Mouse (Mus musculus): ENCODE measurements at regions not wholly inside any gene's neighbourhood (a gene's known extent, or its start where the extent isn't known, plus 50 kb on each side); places are given as distances from the start of the nearest gene placed in this dataset.

GRCm38 (mm10) chr3:149664624-149665023, 674.3 kb upstream of the Adgrl2 start:
- no peak for TF ChIP-seq POLR2A (IDR thresholded peaks at IDR 0.05; ENCODE audit: extremely low read depth, insufficient read depth, low read length)
- no peak for TF ChIP-seq CTCF (IDR thresholded peaks at IDR 0.05; ENCODE audit: extremely low read depth, insufficient read depth, low read length)

All from cortical plate, adult 2 months (tissue).